Mouse (Mus musculus): ENCODE data around the gene 1700037H04Rik. TPM values are rescaled to one million over a fixed set of nuclear protein-coding genes. Genes with fewer than 3 reads are reported as not detected.
A peak's percentile ranks its signal among the peaks of the same experiment; 100 is the strongest.

Gene 1700037H04Rik
- total RNA-seq, 2 experiments from 2014 or later: 11.1 to 12.2 TPM

GRCm38 (mm10) chr2:131179990-131180587, 20.2 kb upstream of the 1700037H04Rik start, which contains the start of gene Cenpb:
Cenpb (minus strand) TSS chr2:131180067.
- DNase-seq: peak; percentile 92 to 94
- intact Hi-C loops (cut with DNase I): loop anchor here (2.0 to 5.0 kb wide), 4 partner anchors 29 to 237 kb away; no protein-coding TSS in a partner anchor

GRCm38 (mm10) chr2:131179246-131179886, 19.5 kb upstream of the 1700037H04Rik start:
- DNase-seq: peak; percentile 64 to 67
- intact Hi-C loops (cut with DNase I): loop anchor here (2.0 kb wide), 1 partner anchor 75 kb away; no protein-coding TSS in a partner anchor

GRCm38 (mm10) chr2:131178828-131179245, 19.0 kb upstream of the 1700037H04Rik start:
- intact Hi-C loops (cut with DNase I): loop anchor here (2.0 kb wide), 1 partner anchor 76 kb away; no protein-coding TSS in a partner anchor
- DNase-seq: no peak

GRCm38 (mm10) chr2:131177932-131178331, 18.1 kb upstream of the 1700037H04Rik start:
- DNase-seq: no peak
- intact Hi-C loops (cut with DNase I): loop anchor here (2.0 kb wide), 1 partner anchor 77 kb away; no protein-coding TSS in a partner anchor

- no peak for DNase-seq
- intact Hi-C loops (cut with DNase I): no loop called here
Observed at GRCm38 (mm10) chr2:131176491-131176890, 16.6 kb upstream of the 1700037H04Rik start.

- no peak for DNase-seq
- intact Hi-C loops (cut with DNase I): no loop called here
Observed at GRCm38 (mm10) chr2:131175945-131176309, 16.0 kb upstream of the 1700037H04Rik start.

- intact Hi-C loops (cut with DNase I): no loop called here
- no peak for DNase-seq
Observed at GRCm38 (mm10) chr2:131175286-131175944, 15.5 kb upstream of the 1700037H04Rik start.

- intact Hi-C loops (cut with DNase I): no loop called here
- DNase-seq: peak in 1 of 2 experiments; percentile 61
Observed at GRCm38 (mm10) chr2:131174700-131175099, 14.8 kb upstream of the 1700037H04Rik start.

GRCm38 (mm10) chr2:131172322-131172721, 12.4 kb upstream of the 1700037H04Rik start:
- no peak for DNase-seq
- intact Hi-C loops (cut with DNase I): no loop called here

- intact Hi-C loops (cut with DNase I): no loop called here
- peak; percentile 68 to 72 for DNase-seq
Observed at GRCm38 (mm10) chr2:131171401-131172104, 11.7 kb upstream of the 1700037H04Rik start.

GRCm38 (mm10) chr2:131170936-131171335, 11.1 kb upstream of the 1700037H04Rik start:
- DNase-seq: no peak
- intact Hi-C loops (cut with DNase I): no loop called here

- intact Hi-C loops (cut with DNase I): no loop called here
- no peak for DNase-seq
Observed at GRCm38 (mm10) chr2:131168914-131169313, 9.0 kb upstream of the 1700037H04Rik start.

GRCm38 (mm10) chr2:131167984-131168383, 8.1 kb upstream of the 1700037H04Rik start:
- intact Hi-C loops (cut with DNase I): no loop called here
- no peak for DNase-seq

- intact Hi-C loops (cut with DNase I): no loop called here
- no peak for DNase-seq
Observed at GRCm38 (mm10) chr2:131166172-131166571, 6.3 kb upstream of the 1700037H04Rik start.

GRCm38 (mm10) chr2:131163924-131164323, 4.0 kb upstream of the 1700037H04Rik start:
- intact Hi-C loops (cut with DNase I): loop anchor here (5.0 kb wide), 1 partner anchor 253 kb away; no protein-coding TSS in a partner anchor
- DNase-seq: no peak

GRCm38 (mm10) chr2:131160671-131161111, 810 bp upstream of the 1700037H04Rik start:
- no peak for DNase-seq
- intact Hi-C loops (cut with DNase I): loop anchor here (1.0 to 5.0 kb wide), 2 partner anchors 66 to 257 kb away; no protein-coding TSS in a partner anchor

GRCm38 (mm10) chr2:131159491-131159910, 380 bp downstream of the 1700037H04Rik start:
- no peak for DNase-seq
- intact Hi-C loops (cut with DNase I): no loop called here

- intact Hi-C loops (cut with DNase I): no loop called here
Observed at GRCm38 (mm10) chr2:131156987-131157386, 2.9 kb downstream of the 1700037H04Rik start.

GRCm38 (mm10) chr2:131154036-131154435, 5.8 kb downstream of the 1700037H04Rik start:
- DNase-seq: no peak

More at GRCm38 (mm10) chr2:131156987-131157386, 2.9 kb downstream of the 1700037H04Rik start:
- no peak for DNase-seq

GRCm38 (mm10) chr2:131152166-131152730, 7.6 kb downstream of the 1700037H04Rik start:
- no peak for DNase-seq
- intact Hi-C loops (cut with DNase I): no loop called here

More at GRCm38 (mm10) chr2:131154036-131154435, 5.8 kb downstream of the 1700037H04Rik start:
- intact Hi-C loops (cut with DNase I): no loop called here

All from heart, postnatal 14 days (tissue).